Mouse (Mus musculus): Measurements from ENCODE around the gene Crtac1. TPM values are rescaled to one million over a fixed set of nuclear protein-coding genes. Genes with fewer than 3 reads are reported as not detected.
A peak's percentile ranks its signal among the peaks of the same experiment; 100 is the strongest.

Crtac1 gene
- total and polyA plus RNA-seq, 2 experiments from 2014 or later = 31.3 to 53.1 TPM

- 0% methylated on average over 13 of the region's 23 CpGs for WGBS
Measured at GRCm38 (mm10) chr19:42255438-42255783, 176.2 kb downstream of the Crtac1 start.

GRCm38 (mm10) chr19:42249976-42250914 lies 181.3 kb downstream of the Crtac1 start:
- no peak for ATAC-seq
- DNase-seq (ENCODE audit: low spot score) = no peak
- Histone ChIP-seq H3K4me1 (ENCODE audit: insufficient read depth, low read length) (no peaks in the 10 kb centered on the region), H3K9ac (replicated peaks; ENCODE audit: low read length) (no peak overlapping the region), H3K27me3 (ENCODE audit: insufficient read depth, low read length) (0 out of 2 replicates have a peak, but pooled peaks cover 8% of the 10 kb centered on the region), H3K9me3 (ENCODE audit: low read length) (no peaks in the 10 kb centered on the region), H3K4me3 (ENCODE audit: low read length) (no peak overlapping the region), H3K36me3 (ENCODE audit: insufficient read depth, low read length) (no peaks in the 10 kb centered on the region), H3K4me2 (ENCODE audit: low read depth, low read length) (no peak overlapping the region), H3K27ac (no peak overlapping the region)
- TF ChIP-seq CTCF (IDR thresholded peaks at IDR 0.05; ENCODE audit: low read depth) = no peak
- 67% methylated on average over 11 of the region's 11 CpGs for WGBS

More at GRCm38 (mm10) chr19:42255438-42255783, 176.2 kb downstream of the Crtac1 start:
- Histone ChIP-seq H3K9me3 (ENCODE audit: low read length) (no peaks in the 10 kb centered on the region), H3K9ac (replicated peaks; ENCODE audit: low read length) (peak overlapping the region; percentile 70), H3K36me3 (ENCODE audit: insufficient read depth, low read length) (no peaks in the 10 kb centered on the region), H3K4me2 (ENCODE audit: low read depth, low read length) (peak overlapping the region; percentile 66), H3K27ac (peak overlapping the region; percentile 89), H3K4me1 (ENCODE audit: insufficient read depth, low read length) (0 out of 2 replicates have a peak, but pooled peaks cover 6% of the 10 kb centered on the region), H3K4me3 (ENCODE audit: low read length) (peak overlapping the region; percentile 59), H3K27me3 (ENCODE audit: insufficient read depth, low read length) (0 out of 2 replicates have a peak, but pooled peaks cover 8% of the 10 kb centered on the region)
- DNase-seq (ENCODE audit: low spot score) (peak; percentile 75), ATAC-seq (peak; percentile 60)
- TF ChIP-seq CTCF (IDR thresholded peaks at IDR 0.05; ENCODE audit: low read depth) = no peak

DNA sequence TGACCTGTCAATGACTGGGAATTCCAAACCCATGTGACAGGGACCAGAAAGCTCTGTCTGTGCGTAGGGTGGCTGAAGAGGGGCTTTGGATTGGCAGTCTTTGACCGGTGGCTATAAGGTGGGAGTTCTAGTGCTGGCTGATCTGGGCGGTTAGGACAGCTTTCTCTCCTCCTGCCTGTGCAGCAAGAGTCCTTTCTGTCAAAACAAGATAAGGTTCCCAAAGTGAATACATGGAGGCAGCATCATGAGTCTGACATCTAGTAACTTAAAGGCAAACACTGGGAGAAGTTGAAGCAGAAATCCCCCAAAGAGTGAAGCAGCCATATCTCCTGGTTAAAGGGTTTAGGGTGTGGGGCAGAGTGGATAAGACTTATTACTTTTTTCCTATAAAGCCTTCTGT lies 184.1 kb downstream of the Crtac1 start, which contains the start of gene Golga7b:
Golga7b (plus strand) TSS at position 56 of the 400 bp plus-strand sequence.
- Histone ChIP-seq H3K27ac (no peak within 1 kb of the TSS), H3K9me3 (ENCODE audit: low read length) (no peaks in the 10 kb centered on the region), H3K36me3 (ENCODE audit: insufficient read depth, low read length) (no peaks in the 10 kb centered on the region), H3K27me3 (ENCODE audit: insufficient read depth, low read length) (no peaks in the 10 kb centered on the region), H3K4me2 (ENCODE audit: low read depth, low read length) (no peak within 1 kb of the TSS), H3K4me3 (ENCODE audit: low read length) (no peak within 1 kb of the TSS), H3K4me1 (ENCODE audit: insufficient read depth, low read length) (no peaks in the 10 kb centered on the region), H3K9ac (replicated peaks; ENCODE audit: low read length) (no peak within 1 kb of the TSS)
- WGBS = 85% methylated on average over 3 of the region's 3 CpGs
- DNase-seq (ENCODE audit: low spot score) (no peak), ATAC-seq (no peak)
- no peak for TF ChIP-seq CTCF (IDR thresholded peaks at IDR 0.05; ENCODE audit: low read depth)

DNA sequence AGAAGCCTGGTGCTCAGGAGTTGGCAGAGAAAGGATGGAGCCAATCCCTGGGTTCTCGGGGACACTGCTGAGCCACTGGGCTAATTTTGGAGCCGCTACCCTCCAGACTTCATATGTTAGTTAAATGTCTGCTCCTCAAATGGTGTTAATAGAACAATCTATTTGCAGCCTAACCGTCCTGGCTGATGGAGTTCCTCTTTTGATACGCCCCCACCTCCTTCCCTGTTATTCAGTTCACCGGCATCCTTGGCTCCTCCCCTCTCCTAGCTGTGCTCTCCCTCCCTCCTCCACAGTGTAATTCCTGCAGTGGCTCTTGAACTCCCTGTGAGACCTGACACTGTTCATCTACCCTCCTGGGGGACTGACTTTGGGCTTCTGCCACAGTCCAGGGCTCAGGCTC lies 185.0 kb downstream of the Crtac1 start:
- Histone ChIP-seq H3K27ac (no peak overlapping the region), H3K9me3 (ENCODE audit: low read length) (no peaks in the 10 kb centered on the region), H3K4me2 (ENCODE audit: low read depth, low read length) (no peak overlapping the region), H3K4me1 (ENCODE audit: insufficient read depth, low read length) (no peaks in the 10 kb centered on the region), H3K36me3 (ENCODE audit: insufficient read depth, low read length) (no peaks in the 10 kb centered on the region), H3K4me3 (ENCODE audit: low read length) (no peak overlapping the region), H3K27me3 (ENCODE audit: insufficient read depth, low read length) (no peaks in the 10 kb centered on the region), H3K9ac (replicated peaks; ENCODE audit: low read length) (no peak overlapping the region)
- 51% methylated on average over 5 of the region's 5 CpGs for WGBS
- TF ChIP-seq CTCF (IDR thresholded peaks at IDR 0.05; ENCODE audit: low read depth) = no peak
- DNase-seq (ENCODE audit: low spot score) (no peak), ATAC-seq (no peak)

DNA sequence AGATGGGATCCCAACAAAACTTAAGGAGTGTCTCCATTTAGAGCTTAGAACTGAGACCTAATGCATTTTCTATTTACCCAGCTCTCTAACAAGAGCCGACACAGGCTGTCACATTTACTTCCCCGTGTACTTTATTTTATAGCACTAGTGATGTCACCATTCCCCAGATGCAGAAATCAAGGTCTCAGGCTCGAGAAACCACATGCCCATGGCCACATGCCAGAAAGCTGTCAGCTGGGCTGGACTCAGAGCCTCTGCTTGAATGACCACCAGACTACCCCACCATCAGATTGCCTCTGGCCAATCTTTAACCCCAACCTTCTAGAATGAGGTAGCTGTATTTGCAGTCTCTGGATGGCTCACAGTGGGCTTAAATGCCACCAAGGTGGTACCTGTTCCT lies 188.2 kb downstream of the Crtac1 start:
- WGBS = 63% methylated on average over 3 of the region's 3 CpGs
- TF ChIP-seq CTCF (IDR thresholded peaks at IDR 0.05; ENCODE audit: low read depth) = no peak
- ATAC-seq = no peak

DNA sequence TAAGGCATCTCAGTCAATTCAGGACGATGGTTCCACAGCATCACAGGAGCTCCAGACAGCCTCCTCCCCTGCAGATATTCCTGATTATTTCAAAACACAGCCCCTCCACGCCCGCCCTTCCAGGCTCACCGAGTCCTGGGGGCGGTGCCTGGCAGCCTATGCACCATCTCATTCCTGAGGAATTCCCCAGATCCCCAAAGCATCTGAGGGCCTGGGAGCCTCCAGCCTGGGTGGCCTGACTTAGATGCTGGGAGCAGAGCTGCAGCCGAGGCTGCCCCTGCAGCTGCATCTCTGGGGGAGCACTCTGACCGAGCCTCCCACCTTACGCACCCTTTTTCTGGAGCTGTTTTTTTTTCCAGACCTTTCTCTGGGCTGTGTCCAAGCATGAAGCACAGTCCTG lies 190.7 kb downstream of the Crtac1 start:
- Histone ChIP-seq H3K36me3 (ENCODE audit: insufficient read depth, low read length) (no peaks in the 10 kb centered on the region), H3K27ac (no peak overlapping the region), H3K4me3 (ENCODE audit: low read length) (no peak overlapping the region), H3K27me3 (ENCODE audit: insufficient read depth, low read length) (no peaks in the 10 kb centered on the region), H3K4me2 (ENCODE audit: low read depth, low read length) (no peak overlapping the region), H3K9ac (replicated peaks; ENCODE audit: low read length) (no peak overlapping the region), H3K9me3 (ENCODE audit: low read length) (no peaks in the 10 kb centered on the region), H3K4me1 (ENCODE audit: insufficient read depth, low read length) (0 out of 2 replicates have a peak, but pooled peaks cover 9% of the 10 kb centered on the region)
- no peak for DNase-seq (ENCODE audit: low spot score)
- 56% methylated on average over 8 of the region's 8 CpGs for WGBS
- ATAC-seq = no peak
- no peak for TF ChIP-seq CTCF (IDR thresholded peaks at IDR 0.05; ENCODE audit: low read depth)

More for the DNA sequence above, 188.2 kb downstream of the Crtac1 start:
- H3K27me3 ChIP-seq (ENCODE audit: insufficient read depth, low read length) = no peaks in the 10 kb centered on the region
- DNase-seq (ENCODE audit: low spot score) = no peak
- H3K36me3 ChIP-seq (ENCODE audit: insufficient read depth, low read length) = no peaks in the 10 kb centered on the region
- no peaks in the 10 kb centered on the region for H3K4me1 ChIP-seq (ENCODE audit: insufficient read depth, low read length)
- H3K4me2 ChIP-seq (ENCODE audit: low read depth, low read length) = no peak overlapping the region
- H3K9ac ChIP-seq (replicated peaks; ENCODE audit: low read length) = no peak overlapping the region
- no peaks in the 10 kb centered on the region for H3K9me3 ChIP-seq (ENCODE audit: low read length)
- H3K4me3 ChIP-seq (ENCODE audit: low read length) = no peak overlapping the region
- no peak overlapping the region for H3K27ac ChIP-seq

DNA sequence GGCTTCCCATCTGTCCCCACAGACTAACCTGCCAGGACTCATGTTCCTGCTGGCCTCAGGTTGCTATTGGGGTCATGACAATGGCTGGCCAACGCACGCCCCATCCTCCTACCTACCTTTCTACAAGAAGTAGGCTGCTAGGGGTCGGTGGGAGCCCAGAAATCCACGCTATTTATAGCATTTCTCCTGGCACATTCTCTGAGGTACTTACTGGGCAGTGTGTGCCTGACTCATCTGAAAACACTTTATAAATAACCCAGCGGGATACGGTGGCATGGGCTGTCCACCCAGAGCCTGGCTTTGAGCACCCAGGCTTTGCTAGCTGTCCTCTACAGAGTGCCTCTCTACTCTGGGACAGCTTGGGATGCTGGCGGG lies 193.3 kb downstream of the Crtac1 start:
- DNase-seq (ENCODE audit: low spot score) (no peak), ATAC-seq (no peak)
- Histone ChIP-seq H3K9me3 (ENCODE audit: low read length) (no peaks in the 10 kb centered on the region), H3K27ac (no peak overlapping the region), H3K36me3 (ENCODE audit: insufficient read depth, low read length) (no peaks in the 10 kb centered on the region), H3K4me2 (ENCODE audit: low read depth, low read length) (no peak overlapping the region), H3K4me1 (ENCODE audit: insufficient read depth, low read length) (0 out of 2 replicates have a peak, but pooled peaks cover 9% of the 10 kb centered on the region), H3K4me3 (ENCODE audit: low read length) (no peak overlapping the region), H3K9ac (replicated peaks; ENCODE audit: low read length) (no peak overlapping the region), H3K27me3 (ENCODE audit: insufficient read depth, low read length) (no peaks in the 10 kb centered on the region)
- WGBS = 64% methylated on average over 7 of the region's 7 CpGs
- no peak for TF ChIP-seq CTCF (IDR thresholded peaks at IDR 0.05; ENCODE audit: low read depth)
